Mouse (Mus musculus): Measurements from ENCODE around the gene Wfdc1. TPM values are rescaled to one million over a fixed set of nuclear protein-coding genes. Genes with fewer than 3 reads are reported as not detected.

Gene Wfdc1
- polyA plus RNA-seq, 1 experiment from 2014 or later = 32.9 TPM

- H3K4me3 ChIP-seq = peak within 1 kb of the TSS; percentile 29
- no peak for DNase-seq (ENCODE audit: low spot score)
Observed at GRCm38 (mm10) chr8:119699549-119700134, 33.5 kb downstream of the Wfdc1 start, which contains the start of gene Atp2c2. Gene Atp2c2 (plus strand): TSS chr8:119700009.

GRCm38 (mm10) chr8:119702965-119703364 is 36.8 kb downstream of the Wfdc1 start:
- Histone ChIP-seq H3K4me3 (no peak overlapping the region), H3K36me3 (no peaks in the 10 kb centered on the region), H3K4me1 (peaks cover 24% of the 10 kb centered on the region), H3K27me3 (ENCODE audit: low read depth, poor library complexity, severe bottlenecking) (peaks cover 53% of the 10 kb centered on the region), H3K27ac (replicated peaks) (no peak overlapping the region), H3K9me3 (replicated peaks) (no peaks in the 10 kb centered on the region)
- no peak for DNase-seq (ENCODE audit: low spot score)
- 86% methylated on average over 7 of the region's 7 CpGs for WGBS

More at GRCm38 (mm10) chr8:119699549-119700134, 33.5 kb downstream of the Wfdc1 start, which contains the start of gene Atp2c2:
- 0 out of 2 replicates have a peak within 1 kb of the TSS, but pooled peaks have one; percentile 23 for H3K27ac ChIP-seq (replicated peaks)
- peaks cover 32% of the 10 kb centered on the region for H3K4me1 ChIP-seq
- whole genome bisulfite sequencing = 2% methylated on average over 26 of the region's 26 CpGs
- H3K36me3 ChIP-seq = no peaks in the 10 kb centered on the region
- no peaks in the 10 kb centered on the region for H3K9me3 ChIP-seq (replicated peaks)
- H3K27me3 ChIP-seq (ENCODE audit: low read depth, poor library complexity, severe bottlenecking) = peaks cover 60% of the 10 kb centered on the region

- no peak for DNase-seq (ENCODE audit: low spot score)
- Histone ChIP-seq H3K27ac (replicated peaks) (no peak overlapping the region), H3K27me3 (ENCODE audit: low read depth, poor library complexity, severe bottlenecking) (peaks cover 11% of the 10 kb centered on the region), H3K4me1 (no peaks in the 10 kb centered on the region), H3K9me3 (replicated peaks) (no peaks in the 10 kb centered on the region), H3K4me3 (no peak overlapping the region), H3K36me3 (no peaks in the 10 kb centered on the region)
- WGBS = 89% methylated on average over 9 of the region's 9 CpGs
Observed at GRCm38 (mm10) chr8:119707146-119707545, 41.0 kb downstream of the Wfdc1 start.

GRCm38 (mm10) chr8:119708471-119708870 is 42.3 kb downstream of the Wfdc1 start:
- H3K36me3 ChIP-seq = no peaks in the 10 kb centered on the region
- no peak for DNase-seq (ENCODE audit: low spot score)
- no peaks in the 10 kb centered on the region for H3K9me3 ChIP-seq (replicated peaks)
- H3K27ac ChIP-seq (replicated peaks) = peak overlapping the region; percentile 30; the same call in 1 of the 2 replicates
- WGBS = 91% methylated on average over 8 of the region's 8 CpGs
- H3K4me3 ChIP-seq = no peak overlapping the region
- peaks cover 5% of the 10 kb centered on the region; the same call in 1 of the 2 replicates for H3K4me1 ChIP-seq
- H3K27me3 ChIP-seq (ENCODE audit: low read depth, poor library complexity, severe bottlenecking) = 0 out of 2 replicates have a peak, but pooled peaks cover 3% of the 10 kb centered on the region

GRCm38 (mm10) chr8:119708878-119709702 is 42.9 kb downstream of the Wfdc1 start:
- Histone ChIP-seq H3K27ac (replicated peaks) (peak overlapping the region; percentile 30; the same call in 1 of the 2 replicates), H3K9me3 (replicated peaks) (no peaks in the 10 kb centered on the region), H3K4me1 (peaks cover 9% of the 10 kb centered on the region; the same call in 1 of the 2 replicates), H3K27me3 (ENCODE audit: low read depth, poor library complexity, severe bottlenecking) (0 out of 2 replicates have a peak, but pooled peaks cover 3% of the 10 kb centered on the region), H3K4me3 (no peak overlapping the region), H3K36me3 (no peaks in the 10 kb centered on the region)
- 74% methylated on average over 14 of the region's 14 CpGs for WGBS
- no peak for DNase-seq (ENCODE audit: low spot score)

- Histone ChIP-seq H3K36me3 (no peaks in the 10 kb centered on the region), H3K9me3 (replicated peaks) (no peaks in the 10 kb centered on the region), H3K4me1 (peaks cover 9% of the 10 kb centered on the region; the same call in 1 of the 2 replicates), H3K27ac (replicated peaks) (no peak overlapping the region), H3K27me3 (ENCODE audit: low read depth, poor library complexity, severe bottlenecking) (0 out of 2 replicates have a peak, but pooled peaks cover 3% of the 10 kb centered on the region), H3K4me3 (no peak overlapping the region)
- DNase-seq (ENCODE audit: low spot score) = no peak
- WGBS = 87% methylated on average over 11 of the region's 11 CpGs
Observed at GRCm38 (mm10) chr8:119709703-119710093, 43.5 kb downstream of the Wfdc1 start.

- Histone ChIP-seq H3K9me3 (replicated peaks) (no peaks in the 10 kb centered on the region), H3K27ac (replicated peaks) (no peak overlapping the region), H3K27me3 (ENCODE audit: low read depth, poor library complexity, severe bottlenecking) (peaks cover 7% of the 10 kb centered on the region; the same call in 1 of the 2 replicates), H3K4me1 (peaks cover 29% of the 10 kb centered on the region), H3K36me3 (no peaks in the 10 kb centered on the region), H3K4me3 (no peak overlapping the region)
- 82% methylated on average over 6 of the region's 6 CpGs for WGBS
- no peak for DNase-seq (ENCODE audit: low spot score)
Observed at GRCm38 (mm10) chr8:119712226-119712625, 46.1 kb downstream of the Wfdc1 start.

- Histone ChIP-seq H3K36me3 (no peaks in the 10 kb centered on the region), H3K4me3 (no peak overlapping the region), H3K27ac (replicated peaks) (peak overlapping the region; percentile 2; the same call in 1 of the 2 replicates), H3K27me3 (ENCODE audit: low read depth, poor library complexity, severe bottlenecking) (peaks cover 7% of the 10 kb centered on the region; the same call in 1 of the 2 replicates), H3K4me1 (peaks cover 31% of the 10 kb centered on the region), H3K9me3 (replicated peaks) (no peaks in the 10 kb centered on the region)
- 82% methylated on average over 5 of the region's 5 CpGs for WGBS
- no peak for DNase-seq (ENCODE audit: low spot score)
Observed at GRCm38 (mm10) chr8:119713421-119713820, 47.3 kb downstream of the Wfdc1 start.

- DNase-seq (ENCODE audit: low spot score) = no peak
- WGBS = 79% methylated on average over 12 of the region's 12 CpGs
- H3K27ac ChIP-seq (replicated peaks) = 0 out of 2 replicates have a peak overlapping the region, but pooled peaks have one; percentile 28
Observed at GRCm38 (mm10) chr8:119715221-119715620, 49.1 kb downstream of the Wfdc1 start.

GRCm38 (mm10) chr8:119716730-119717299 is 50.6 kb downstream of the Wfdc1 start:
- no peak for DNase-seq (ENCODE audit: low spot score)
- 0 out of 2 replicates have a peak overlapping the region, but pooled peaks have one; percentile 30 for H3K27ac ChIP-seq (replicated peaks)
- H3K9me3 ChIP-seq (replicated peaks) = no peaks in the 10 kb centered on the region
- H3K27me3 ChIP-seq (ENCODE audit: low read depth, poor library complexity, severe bottlenecking) = peaks cover 7% of the 10 kb centered on the region; the same call in 1 of the 2 replicates
- H3K4me1 ChIP-seq = peaks cover 31% of the 10 kb centered on the region
- no peaks in the 10 kb centered on the region for H3K36me3 ChIP-seq
- H3K4me3 ChIP-seq = no peak overlapping the region

More at GRCm38 (mm10) chr8:119715221-119715620, 49.1 kb downstream of the Wfdc1 start:
- H3K9me3 ChIP-seq (replicated peaks) = no peaks in the 10 kb centered on the region
- H3K36me3 ChIP-seq = no peaks in the 10 kb centered on the region
- H3K4me1 ChIP-seq = peaks cover 31% of the 10 kb centered on the region
- H3K4me3 ChIP-seq = no peak overlapping the region
- H3K27me3 ChIP-seq (ENCODE audit: low read depth, poor library complexity, severe bottlenecking) = peaks cover 7% of the 10 kb centered on the region; the same call in 1 of the 2 replicates

- Histone ChIP-seq H3K4me1 (peaks cover 31% of the 10 kb centered on the region), H3K4me3 (no peak overlapping the region), H3K36me3 (no peaks in the 10 kb centered on the region), H3K27me3 (ENCODE audit: low read depth, poor library complexity, severe bottlenecking) (peaks cover 7% of the 10 kb centered on the region; the same call in 1 of the 2 replicates), H3K27ac (replicated peaks) (no peak overlapping the region), H3K9me3 (replicated peaks) (no peaks in the 10 kb centered on the region)
- DNase-seq (ENCODE audit: low spot score) = peak; percentile 42
- WGBS = 59% methylated on average over 9 of the region's 9 CpGs
Observed at GRCm38 (mm10) chr8:119717765-119718164, 51.6 kb downstream of the Wfdc1 start.

GRCm38 (mm10) chr8:119719011-119719501 is 52.9 kb downstream of the Wfdc1 start:
- Histone ChIP-seq H3K27ac (replicated peaks) (no peak overlapping the region), H3K9me3 (replicated peaks) (no peaks in the 10 kb centered on the region), H3K4me3 (no peak overlapping the region), H3K4me1 (peaks cover 22% of the 10 kb centered on the region), H3K36me3 (no peaks in the 10 kb centered on the region), H3K27me3 (ENCODE audit: low read depth, poor library complexity, severe bottlenecking) (peaks cover 7% of the 10 kb centered on the region; the same call in 1 of the 2 replicates)
- 77% methylated on average over 12 of the region's 12 CpGs for WGBS
- no peak for DNase-seq (ENCODE audit: low spot score)

All from midbrain, embryonic 10.5 days (tissue).